Mouse (Mus musculus) testis, postnatal 10 days (tissue): ENCODE data around the gene Adh6a.

Experiments used
- DNase-seq: peaks from one replicate; pipeline ENCODE4 v3.0.0; 2021; ENCODE audit warnings: low spot score

Adh6a gene

GRCm38 (mm10) chr3:138312965-138313364 is at the start of gene Adh6a:
TSS of gene Adh6a (plus strand) at chr3:138313286.
- no peak for DNase-seq

DNA sequence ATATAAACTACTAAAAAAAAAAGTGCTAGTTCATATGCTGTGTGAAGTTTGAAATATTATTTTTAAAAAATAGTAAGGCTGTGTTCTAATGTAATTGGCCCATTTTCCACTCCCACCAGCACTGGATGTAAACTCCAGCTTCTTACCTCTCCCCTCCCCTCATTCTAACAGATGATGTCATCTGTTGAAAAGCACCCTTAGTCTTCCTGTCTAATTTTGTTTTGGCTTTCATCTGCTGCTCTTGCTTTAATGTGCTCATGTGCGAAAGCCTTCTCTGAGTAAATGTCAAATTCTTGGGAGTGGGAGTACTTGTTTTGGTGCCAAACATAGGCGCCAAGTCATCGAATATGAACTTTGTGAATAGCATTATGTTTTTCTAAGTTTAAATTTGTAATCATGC is 48.4 kb upstream of the Adh6a start:
- DNase-seq: no peak

DNA sequence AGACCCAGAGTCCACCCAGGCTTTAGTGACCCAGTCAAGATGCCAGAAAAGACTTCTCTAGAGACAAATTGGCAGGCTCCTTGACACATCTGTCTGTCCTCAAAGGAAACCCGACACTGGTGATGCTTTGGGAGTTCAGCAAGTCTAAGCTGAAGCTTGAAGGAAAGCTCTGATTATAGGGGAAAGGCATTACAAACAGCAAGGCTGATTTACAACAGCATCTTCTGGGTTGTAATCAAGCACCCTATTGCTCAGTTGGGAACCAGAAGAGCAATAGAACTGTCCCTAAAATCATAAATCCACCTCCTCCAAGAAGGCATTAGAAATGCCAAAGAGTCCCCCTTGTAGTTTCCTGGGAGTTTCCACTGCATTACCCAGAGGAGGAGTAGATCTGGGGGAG is 42.6 kb upstream of the Adh6a start:
- no peak for DNase-seq

DNA sequence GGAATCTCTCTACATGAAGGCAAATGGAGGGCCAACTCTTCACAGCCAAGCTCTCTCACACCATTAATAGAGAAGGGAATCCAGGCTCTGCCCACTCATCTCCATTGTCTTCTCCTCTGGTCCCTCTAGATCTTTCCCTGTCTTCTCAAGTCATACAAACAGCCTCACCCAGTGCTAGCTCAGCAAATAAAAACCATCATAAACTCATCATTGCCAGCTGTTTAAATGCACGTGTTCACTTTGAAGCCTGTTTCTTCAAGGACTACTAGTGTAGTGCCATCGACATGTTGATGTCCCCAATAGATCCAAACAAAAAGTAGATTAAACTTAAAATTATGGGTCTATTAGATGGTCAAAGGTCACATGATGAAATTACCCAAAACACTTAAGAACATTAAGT is 41.8 kb upstream of the Adh6a start:
- DNase-seq: no peak

- DNase-seq: no peak
Observed at GRCm38 (mm10) chr3:138273080-138273479, 40.0 kb upstream of the Adh6a start.

DNA sequence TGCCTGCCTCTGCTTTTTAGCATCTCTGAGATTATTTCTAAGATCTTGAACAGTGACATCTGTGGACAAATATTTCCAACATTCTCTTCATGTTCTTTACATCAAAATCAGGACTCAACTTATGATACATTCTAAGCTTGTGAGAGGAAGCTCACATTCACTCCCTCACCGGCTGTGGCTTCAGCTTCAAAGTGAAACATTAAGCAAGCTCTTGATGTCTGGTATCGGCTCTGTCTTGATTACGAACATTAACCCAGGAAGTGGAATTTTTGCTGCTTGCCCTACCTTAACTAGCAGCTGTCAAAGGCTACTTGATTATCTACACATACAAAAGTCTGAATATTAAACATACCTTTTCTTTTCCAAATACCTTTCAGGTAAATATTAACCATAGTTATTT is 38.0 kb upstream of the Adh6a start:
- DNase-seq: no peak

GRCm38 (mm10) chr3:138282556-138282955 is 30.5 kb upstream of the Adh6a start:
- DNase-seq: no peak

DNA sequence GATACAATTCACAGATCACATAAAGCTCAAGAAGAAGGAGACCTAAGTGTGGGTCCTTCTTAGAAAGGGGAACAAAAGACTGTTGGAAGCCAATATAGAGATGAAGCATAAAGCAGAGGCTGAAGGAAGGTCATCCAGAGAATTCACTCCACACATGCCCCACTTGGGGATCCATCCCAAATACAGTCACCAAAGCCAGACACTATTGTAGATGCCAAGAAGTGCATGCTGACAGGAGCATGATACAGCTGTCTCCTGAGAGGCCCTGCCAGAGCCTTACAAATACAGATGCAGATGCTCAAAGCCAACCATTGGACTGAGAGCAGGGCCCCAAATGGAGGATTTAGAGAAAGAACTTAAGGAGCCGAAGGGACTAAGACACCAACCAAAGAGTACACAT is 29.3 kb upstream of the Adh6a start:
- no peak for DNase-seq

GRCm38 (mm10) chr3:138285986-138286385 is 27.1 kb upstream of the Adh6a start:
- DNase-seq: no peak

GRCm38 (mm10) chr3:138287686-138288085 is 25.4 kb upstream of the Adh6a start:
- DNase-seq: no peak

DNA sequence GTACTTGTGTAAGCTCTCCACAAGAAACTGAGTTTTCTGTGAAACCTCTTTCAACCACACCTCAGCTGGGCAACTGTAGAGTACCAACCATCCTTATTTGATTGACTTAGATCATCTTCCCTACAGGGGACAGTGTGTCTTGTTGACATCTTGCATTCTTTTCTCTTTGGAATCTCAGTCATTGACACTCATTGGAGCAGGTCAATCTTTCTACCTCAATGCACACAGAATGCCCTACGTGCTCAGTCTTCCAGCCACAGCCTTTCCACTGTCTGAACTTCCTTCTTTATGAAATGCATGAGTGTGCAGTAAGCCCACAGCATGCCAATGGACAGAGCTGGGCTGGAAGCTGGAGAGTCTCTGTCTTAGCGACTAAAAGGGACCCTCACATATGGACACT is 22.4 kb upstream of the Adh6a start:
- DNase-seq: no peak

GRCm38 (mm10) chr3:138291529-138292117 is 21.5 kb upstream of the Adh6a start:
- DNase-seq: no peak

DNA sequence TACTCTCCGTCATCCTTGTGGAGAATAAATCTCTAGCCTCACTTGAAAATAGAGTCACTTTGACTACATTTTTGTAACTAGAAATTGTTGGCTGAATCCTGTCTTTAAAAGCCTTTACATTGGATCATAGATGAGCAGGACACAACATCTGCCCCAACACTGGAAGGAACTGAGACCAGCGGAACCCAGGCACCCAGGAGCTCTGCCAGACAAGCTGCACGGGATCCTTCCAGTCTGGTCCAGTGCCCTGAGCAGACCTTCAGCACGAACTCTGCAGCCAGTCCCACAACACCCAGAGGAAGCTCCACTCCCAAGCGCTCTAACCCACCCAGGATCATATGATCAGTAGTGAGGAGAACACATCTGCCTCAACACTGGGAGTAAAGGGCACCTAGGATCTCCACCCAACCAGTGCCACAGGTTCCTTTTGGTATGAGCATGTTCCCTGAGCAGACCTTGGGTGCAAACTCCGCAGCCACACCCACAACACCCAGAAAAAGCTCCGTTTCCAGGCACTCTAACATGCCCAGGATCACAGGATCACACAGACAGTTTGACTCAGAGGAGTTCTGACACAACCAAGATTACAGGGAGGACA is 19.7 kb upstream of the Adh6a start:
- DNase-seq: no peak

- no peak for DNase-seq
Observed at GRCm38 (mm10) chr3:138300130-138300529, 13.0 kb upstream of the Adh6a start.

DNA sequence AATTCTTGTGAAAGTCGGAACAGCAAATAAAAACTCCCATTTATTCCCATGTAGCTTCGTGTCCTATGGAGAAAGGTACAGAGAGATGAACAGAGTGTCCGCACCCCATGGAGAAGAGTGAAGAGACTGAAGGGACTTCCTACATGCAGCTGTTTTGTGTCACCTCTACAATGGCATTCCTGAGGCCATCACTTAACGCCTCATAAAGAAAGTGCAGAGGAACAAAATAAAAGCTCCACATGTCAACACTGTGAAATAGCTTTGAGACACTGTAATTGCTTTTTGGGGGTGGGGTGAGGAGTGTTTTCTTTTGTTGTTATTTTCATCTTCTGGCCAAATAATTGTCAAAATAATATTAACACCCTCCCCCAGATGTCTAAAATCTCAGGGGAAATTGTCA is 10.4 kb upstream of the Adh6a start:
- no peak for DNase-seq

GRCm38 (mm10) chr3:138303771-138304488 is 9.2 kb upstream of the Adh6a start:
- DNase-seq: no peak

- DNase-seq: no peak
Observed at GRCm38 (mm10) chr3:138304489-138304871, 8.6 kb upstream of the Adh6a start.

DNA sequence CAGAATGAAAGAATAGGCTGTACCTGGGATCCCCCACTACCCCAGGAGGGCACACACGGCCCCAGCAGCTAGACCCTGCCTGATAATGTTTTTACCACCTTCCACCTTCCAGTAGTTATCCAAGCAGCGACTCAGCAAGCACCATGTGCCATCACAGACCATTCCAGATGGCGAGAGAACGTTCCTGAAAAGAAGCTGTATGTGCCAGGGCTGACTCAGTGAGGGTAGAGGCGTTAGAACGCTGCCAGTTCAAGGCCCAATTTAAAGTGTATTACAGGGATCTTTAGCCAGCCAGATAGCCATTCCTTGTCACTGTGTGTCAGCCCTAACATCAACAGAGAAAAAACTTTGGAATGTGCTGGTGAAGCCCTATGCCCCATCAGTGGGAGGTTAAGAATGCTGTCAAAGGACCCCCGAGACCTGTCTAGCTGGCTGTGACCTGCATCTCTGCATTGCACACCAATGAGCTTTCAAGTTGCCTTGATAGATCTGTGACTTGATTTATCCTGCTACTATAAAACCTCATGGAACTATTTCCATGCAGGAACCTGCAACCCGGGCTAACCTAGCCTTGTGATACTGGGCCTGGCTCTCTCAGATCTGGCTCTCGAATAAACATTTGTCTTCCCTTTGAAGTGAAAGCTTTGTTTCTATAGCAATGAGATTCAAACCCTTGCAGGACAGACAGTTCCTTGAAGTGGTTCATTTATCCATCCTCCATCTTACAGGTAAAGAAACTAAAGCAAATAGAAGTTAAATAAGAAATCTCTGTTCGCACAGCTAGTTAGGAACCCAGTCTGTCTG is 7.4 kb upstream of the Adh6a start:
- no peak for DNase-seq

GRCm38 (mm10) chr3:138306290-138306683 is 6.8 kb upstream of the Adh6a start:
- DNase-seq: no peak

- no peak for DNase-seq
Observed at GRCm38 (mm10) chr3:138309910-138310309, 3.2 kb upstream of the Adh6a start.

DNA sequence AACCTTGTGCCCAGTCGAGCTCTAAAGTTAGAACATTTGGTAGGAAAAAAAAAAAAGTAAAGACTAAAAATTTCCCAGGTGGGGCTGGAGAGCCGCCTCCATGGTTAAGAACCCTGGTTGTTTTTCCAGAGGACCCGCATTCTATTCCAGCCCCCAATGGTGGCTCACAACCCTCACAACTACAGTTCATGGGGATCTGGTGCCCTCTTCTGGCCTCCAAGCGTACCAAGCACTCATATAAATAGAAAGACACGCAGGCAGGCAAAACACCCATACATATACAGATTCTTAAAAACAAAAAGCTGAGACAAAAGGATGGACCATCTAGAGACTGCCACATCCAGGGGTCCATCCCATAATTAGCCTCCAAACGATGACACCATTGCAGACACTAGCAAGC is 2.1 kb upstream of the Adh6a start:
- DNase-seq: no peak

GRCm38 (mm10) chr3:138316908-138317472 is 3.9 kb downstream of the Adh6a start:
- DNase-seq: no peak

DNA sequence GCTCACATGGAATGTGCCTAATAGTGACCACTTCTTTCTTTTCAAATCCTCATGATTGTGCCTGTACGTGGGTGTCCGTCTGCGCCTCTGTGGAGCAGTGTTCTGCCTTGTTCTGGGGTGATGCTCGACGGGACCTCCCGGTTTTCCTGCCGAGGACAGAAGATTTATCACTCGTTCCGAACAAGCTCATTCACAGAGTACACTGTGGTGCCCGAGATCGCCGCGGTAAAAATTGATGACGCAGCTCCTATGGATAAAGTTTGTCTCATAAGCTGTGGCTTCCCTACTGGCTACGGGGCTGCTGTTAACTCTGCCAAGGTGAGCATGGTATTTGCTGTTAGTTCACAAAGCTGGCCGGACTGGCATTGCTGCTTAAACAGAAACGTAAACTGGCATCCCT is 11.9 kb downstream of the Adh6a start:
- no peak for DNase-seq
